Mouse (Mus musculus) frontal cortex, postnatal 14 days (tissue): Measurements from ENCODE around the gene Olfr56.
A peak's percentile ranks its signal among the peaks of the same experiment; 100 is the strongest.

Experiments
- DNase-seq, 2 experiments: peaks; one replicate each; pipeline ENCODE4 v3.0.0; 2022; ENCODE audit warnings: low spot score in 2 of 2

Gene Olfr56

DNA sequence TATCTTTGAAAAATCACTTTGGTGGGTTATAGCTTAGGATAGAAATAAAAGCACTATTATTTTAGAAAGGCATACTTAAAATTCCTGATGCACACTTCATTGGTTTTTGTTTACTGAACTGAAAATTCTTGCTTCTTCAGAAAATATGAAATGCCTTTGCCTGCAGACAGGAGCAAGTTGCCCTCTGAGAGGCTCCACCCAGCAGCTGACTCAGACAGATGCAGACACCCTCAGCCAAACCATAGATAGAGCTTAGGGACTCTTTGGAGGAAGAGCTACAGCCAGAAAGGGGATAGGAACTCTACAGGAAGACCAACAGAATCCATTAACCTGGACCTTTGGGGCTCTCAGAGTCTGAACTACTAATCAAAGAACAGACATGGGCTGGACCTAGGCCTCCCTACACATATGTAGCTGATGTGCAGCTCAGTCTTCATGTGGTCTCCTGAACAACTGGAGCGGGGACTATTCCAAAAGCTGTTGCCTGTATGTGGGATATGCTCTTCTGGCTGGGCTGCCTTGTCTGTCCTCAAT lies 113.4 kb downstream of the Olfr56 start:
- DNase-seq: no peak

GRCm38 (mm10) chr11:49092786-49093185 lies 114.1 kb downstream of the Olfr56 start:
- no peak for DNase-seq

DNA sequence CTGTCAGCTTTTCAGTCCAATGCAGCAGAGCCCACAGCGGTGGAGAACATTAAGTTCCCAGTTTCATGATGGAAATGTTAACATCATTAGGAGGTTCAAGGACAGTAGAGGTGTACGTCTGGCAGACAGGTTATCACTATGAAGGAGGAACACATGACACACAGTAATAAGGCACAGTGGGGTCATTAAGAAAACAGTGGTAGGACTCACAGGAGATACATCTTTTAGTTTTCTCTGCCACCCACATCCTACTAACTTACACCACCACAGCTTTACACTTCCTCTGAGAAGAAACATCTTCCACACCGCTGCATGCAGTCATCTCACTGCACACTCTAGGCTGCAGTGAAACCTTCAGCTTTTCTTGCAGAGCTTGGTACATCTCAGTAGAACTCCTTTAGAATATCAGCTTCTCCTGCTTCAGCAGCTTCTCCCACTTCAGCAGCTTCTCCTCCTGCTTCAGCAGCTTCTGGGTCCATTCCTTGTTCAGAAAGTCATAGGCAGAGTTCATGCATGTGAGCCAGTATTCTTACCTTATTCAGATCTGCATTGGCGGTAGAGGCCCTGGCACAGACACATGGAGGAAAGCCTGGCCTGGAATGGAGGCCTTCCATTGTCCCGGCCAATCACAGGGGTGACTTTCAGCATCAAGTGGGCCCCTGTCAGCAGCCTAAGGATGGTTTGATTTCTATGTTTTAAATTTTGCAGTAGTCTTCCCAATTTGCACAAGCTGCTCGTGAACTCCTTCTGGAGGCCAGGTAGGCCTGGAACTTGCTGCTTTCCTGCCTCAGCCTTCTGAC lies 115.4 kb downstream of the Olfr56 start:
- DNase-seq: no peak

DNA sequence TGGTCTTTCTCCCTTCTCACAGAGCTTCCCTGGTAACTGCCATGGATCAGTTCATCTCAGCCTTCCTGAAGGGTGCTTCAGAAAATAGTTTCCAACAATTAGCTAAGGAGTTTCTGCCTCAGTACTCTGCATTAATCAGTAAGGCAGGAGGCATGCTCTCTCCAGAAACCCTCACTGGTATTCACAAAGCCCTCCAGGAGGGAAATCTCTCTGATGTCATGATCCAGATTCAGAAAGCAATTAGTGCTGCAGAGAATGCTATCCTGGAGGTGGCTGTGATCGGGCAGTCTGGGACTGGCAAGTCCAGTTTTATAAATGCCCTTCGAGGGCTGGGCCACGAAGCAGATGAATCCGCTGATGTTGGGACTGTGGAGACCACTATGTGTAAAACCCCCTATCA lies 116.7 kb downstream of the Olfr56 start:
- no peak for DNase-seq

- DNase-seq: no peak
These were observed 121.7 kb downstream of the Olfr56 start for GRCm38 (mm10) chr11:49100409-49100808.

GRCm38 (mm10) chr11:49101500-49101899 lies 122.8 kb downstream of the Olfr56 start:
- DNase-seq: no peak

DNA sequence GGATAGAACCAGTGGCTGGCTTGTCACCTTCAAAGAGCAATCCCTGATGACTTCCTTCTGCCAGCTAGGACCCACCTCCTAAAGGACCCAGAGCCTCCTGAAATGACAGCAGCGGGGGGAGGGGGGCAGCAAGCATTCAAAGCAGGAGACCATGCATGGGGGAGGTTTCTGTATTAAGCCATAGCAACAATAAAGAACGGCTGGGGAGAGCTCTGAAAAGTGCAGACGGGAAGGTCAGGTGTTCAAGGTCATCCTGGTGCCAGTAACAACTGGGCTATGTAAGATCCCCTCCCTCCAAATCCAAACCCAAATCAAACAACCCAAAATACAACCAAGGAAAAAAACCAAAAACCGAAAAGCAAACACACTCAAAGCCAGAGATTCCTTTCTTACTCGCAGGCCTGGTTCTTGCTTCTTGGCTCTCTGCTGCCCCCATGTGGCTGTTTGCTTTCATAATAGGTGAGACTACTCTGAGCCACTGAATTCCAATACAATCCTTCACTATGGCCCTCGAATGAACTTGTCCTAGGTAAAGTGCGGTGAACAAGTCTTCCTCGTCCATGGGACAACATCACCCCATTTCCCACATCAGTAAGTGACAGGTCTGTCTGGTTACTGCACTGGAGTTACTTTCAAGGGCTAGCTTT lies 124.5 kb downstream of the Olfr56 start:
- DNase-seq: peak; percentile 53 to 84

DNA sequence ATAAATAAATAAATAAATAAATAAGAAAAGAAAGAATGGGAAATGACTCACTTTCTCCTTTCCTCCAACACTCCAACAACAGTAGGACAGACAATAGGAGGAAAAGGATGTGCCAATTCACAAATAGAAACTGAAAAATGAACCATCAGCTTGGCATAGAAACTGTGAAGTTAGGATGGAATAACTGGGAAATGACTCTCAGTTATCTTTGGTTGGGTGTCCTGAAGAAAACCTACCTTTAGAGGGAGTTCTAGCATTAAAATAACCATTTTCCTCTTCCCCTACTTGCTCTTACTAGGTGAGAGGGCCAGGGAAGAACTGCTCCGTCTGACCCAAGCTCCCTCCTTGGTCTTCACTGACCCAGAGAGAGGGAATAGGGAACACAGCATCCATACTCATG lies 127.1 kb downstream of the Olfr56 start:
- DNase-seq: no peak

DNA sequence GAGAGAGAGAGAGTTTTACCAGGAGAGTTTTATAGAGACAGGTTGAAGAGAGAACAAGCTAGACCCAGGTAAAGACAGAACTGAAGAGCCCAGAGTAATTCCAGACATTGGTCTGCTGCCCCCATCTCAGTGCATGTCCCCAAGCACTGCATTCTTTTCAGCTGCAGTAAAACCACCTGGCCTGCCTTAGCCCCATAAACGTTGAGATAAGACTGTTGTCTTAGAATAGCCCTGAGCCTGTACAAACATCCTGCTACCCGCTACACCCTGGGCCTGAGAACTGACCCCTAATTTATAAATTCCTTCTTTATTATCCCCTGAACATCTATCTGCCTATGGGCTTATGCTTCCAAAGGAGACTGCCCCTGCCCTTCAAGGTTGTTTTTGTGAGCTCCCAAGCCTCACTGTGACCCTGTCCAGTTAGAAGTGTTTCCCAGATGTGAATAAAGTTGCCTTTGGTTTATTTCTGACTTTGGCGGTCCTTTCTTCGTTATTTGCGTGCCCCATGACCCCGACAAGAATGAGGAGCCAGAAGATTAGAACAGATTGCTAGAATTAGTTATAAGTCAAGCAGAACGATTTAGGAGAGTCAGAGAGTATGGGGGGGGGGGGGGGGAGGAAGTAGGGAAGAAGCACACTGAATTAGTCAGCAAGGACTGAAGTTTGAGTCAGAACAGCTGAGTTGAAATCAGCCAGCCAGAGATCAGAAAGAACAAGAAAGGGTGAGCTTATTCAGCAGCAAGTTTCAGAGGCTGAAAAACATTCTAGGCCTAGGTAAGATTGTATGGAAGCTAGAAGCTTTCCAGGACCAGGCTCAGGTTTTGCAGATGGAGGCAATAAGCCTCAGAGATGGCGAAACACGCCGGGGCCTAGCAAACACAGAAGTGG lies 129.2 kb downstream of the Olfr56 start:
- no peak for DNase-seq

DNA sequence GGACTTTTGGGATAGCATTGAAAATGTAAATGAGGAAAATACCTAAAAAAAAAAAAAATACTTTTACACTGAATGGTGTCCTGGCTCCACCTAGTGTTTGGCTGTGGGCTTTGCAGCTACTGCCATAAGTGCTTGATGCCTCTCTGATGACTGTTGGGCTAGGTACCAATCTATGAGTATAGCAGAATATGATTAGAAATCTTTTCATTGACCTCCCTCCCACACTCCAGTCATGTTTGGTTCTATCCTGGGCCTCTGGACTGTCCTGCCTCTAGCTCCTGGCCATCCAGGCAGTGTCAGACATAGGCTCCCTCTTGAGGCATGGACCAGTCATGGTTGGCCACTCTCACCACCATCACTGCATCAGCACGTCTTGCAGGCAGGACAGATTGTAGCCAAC lies 130.1 kb downstream of the Olfr56 start:
- DNase-seq: no peak

GRCm38 (mm10) chr11:49111000-49111399 lies 132.3 kb downstream of the Olfr56 start:
- DNase-seq: no peak

GRCm38 (mm10) chr11:49112624-49113219 lies 134.0 kb downstream of the Olfr56 start:
- DNase-seq: no peak

DNA sequence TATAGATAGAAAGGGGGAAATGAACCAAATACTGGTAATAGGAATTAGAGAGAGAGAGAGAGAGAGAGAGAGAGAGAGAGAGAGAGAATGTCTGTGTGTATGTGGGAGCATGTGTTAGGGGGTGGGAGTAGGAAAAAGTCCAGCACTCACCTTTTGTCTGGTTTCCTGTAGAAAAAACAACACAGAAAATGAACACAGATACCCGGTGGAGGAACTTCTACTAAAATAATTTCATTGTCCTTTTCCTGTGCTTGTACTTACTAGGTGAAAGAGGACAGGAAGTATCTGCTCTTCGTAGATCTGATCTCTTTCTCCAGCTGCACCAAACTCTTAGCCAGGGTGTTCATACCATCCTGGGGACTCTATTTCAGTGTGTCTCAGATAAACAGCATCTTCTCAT lies 135.5 kb downstream of the Olfr56 start:
- DNase-seq: no peak

DNA sequence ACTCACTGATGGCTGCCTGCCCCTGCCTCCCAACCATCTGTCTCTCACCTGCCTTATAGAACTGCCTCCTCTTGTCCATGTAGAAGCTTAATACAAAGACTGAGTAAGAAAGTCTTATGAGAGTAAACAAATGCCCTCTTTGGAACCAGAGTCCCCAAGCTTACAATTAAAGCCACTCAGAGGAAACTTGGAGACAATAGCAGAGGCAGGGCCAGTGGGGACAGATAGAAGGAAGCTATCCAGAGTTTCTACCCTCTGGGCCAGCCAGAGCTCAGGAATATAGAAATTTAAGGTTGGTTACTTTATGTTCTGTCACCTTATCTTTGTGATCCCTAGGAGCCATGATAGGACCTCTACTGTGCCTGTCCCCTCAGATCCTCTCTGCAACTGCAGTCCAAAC lies 136.1 kb downstream of the Olfr56 start, which contains the start of gene Olfr1396:
Gene Olfr1396 (minus strand): TSS at position 101 of the 400 bp plus-strand sequence.
- no peak for DNase-seq

DNA sequence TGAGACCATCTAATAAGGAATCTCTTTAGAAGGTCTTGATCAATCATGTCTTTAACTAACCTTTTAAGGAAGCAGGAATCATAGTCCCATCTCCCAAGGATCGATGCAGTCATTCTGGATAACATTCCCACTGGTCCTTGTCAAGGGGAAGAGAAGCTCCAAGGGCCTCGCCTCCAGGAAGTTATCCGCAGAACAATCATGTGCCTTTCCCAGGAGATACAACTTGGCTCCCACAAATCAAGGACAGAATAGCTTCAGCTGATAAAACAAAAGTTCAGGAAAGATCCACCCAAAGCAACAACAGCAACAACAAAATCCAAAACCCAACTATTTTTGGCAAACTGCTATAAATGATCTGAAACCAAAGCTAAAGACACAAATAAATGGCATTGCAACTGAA lies 140.9 kb downstream of the Olfr56 start:
- no peak for DNase-seq

- DNase-seq: no peak
These were observed 145.5 kb downstream of the Olfr56 start for GRCm38 (mm10) chr11:49124169-49124568.

DNA sequence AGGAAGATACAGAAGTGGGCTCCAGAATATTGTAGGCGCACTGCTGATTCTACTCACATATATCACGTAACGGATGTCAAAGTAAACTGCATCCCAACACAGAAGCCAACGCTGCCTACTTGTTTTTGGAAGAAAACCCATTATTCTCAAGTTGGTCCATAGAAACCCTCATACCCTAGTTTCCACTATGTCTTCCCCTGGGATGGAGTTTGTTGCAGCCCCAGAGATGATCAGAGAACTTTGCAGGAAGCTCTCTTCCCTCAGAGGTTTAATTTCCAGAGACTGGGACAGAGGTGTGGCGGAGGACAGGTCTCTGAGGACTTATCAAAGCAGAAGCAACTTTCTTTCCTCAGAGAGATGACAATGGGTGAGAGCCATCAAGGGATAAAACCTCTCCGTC lies 163.3 kb downstream of the Olfr56 start, which contains the start of gene Olfr1395:
Gene Olfr1395 (plus strand): TSS at position 301 of the 400 bp plus-strand sequence.
- DNase-seq: no peak

DNA sequence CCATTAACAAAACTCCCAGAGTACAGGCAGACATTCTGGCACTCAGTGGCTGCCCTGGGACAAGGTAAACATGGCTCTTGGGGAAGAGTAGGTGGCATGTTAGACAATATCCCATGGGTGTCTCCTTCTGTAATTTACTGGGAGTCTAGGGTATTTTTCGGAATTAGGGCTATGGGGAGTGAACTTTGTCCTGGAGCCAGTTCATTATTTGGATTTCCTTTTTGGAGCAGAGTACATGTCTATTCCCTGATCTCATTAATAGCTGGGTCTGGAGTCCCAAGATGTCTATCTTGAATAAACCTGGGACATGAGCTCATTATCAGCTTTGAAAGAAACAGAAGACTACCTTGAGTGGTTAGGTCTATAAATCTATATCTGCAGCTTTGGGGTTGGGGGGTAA lies 175.4 kb downstream of the Olfr56 start, which contains the start of gene Olfr1394:
Gene Olfr1394 (plus strand): TSS at position 301 of the 400 bp plus-strand sequence.
- no peak for DNase-seq

DNA sequence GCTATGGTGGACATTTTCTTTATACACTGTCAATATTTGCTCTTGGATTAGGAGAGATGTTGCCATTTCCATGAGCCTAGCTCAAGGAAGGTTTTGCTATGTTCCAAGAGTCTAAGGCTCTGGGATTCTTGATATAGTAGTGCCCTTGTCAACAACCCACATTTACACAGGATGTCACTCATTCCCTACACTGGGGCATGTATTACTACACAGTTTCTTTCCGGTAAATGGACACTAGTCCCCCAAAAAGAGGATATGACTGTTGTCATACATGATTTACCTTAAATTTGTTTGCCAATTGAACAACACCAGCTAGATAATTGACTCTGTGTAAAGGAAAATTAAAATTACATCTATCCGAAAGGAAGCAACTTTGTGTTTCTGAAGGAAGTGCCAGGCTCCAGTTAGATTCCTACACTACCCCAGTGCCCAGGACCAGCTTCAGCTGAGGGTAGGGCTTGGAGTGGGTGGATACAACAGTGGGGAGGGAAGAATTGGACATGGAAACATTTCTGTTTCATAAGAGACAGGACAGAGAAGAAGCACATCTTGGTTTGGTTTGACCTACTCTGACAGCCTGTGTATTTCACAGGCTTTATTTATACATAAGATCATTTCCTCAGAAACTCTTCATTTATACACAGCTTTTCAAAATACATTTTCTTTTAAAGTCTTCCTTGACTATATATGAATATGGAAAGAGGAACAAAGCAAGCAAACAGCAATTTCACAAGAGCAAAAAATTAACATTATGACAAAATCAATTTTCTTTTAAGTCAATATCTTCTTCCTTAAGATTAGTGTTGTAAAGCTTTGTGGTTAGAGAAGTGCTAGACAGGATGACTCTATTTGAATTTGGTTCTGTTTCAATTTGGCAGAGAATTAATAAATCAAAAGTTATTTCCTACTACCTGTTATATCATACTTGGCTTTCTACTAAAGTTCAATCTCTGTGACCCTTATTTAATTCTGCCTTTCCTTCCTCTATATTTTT lies 178.4 kb downstream of the Olfr56 start:
- no peak for DNase-seq
